Mouse (Mus musculus) hindbrain, postnatal 0 days (tissue): Measurements from ENCODE around the gene Ctns. TPM values are rescaled to one million over a fixed set of nuclear protein-coding genes. Genes with fewer than 3 reads are reported as not detected.

Experiments
- ATAC-seq: fragments of 200-750 bp; cut with Nextera tagmentation; 2 replicates; pipeline ENCODE4 v1.8.0; 2017; ENCODE audit warnings: mild to moderate bottlenecking, moderate TSS enrichment, moderate library complexity
- DNase-seq: peaks from one replicate; pipeline ENCODE4 v3.0.0-alpha.2; 2015; ENCODE audit warnings: low spot score
- H3K27ac ChIP-seq: fragments of 300-500 bp; sonication (generic); 2 replicates; pipeline ENCODE4 v1.5.1; 2014; ENCODE audit warnings: mild to moderate bottlenecking
- H3K27me3 ChIP-seq: fragments of 300-500 bp; sonication (generic); 2 replicates; pipeline ENCODE4 v1.6.1; 2014; ENCODE audit warnings: low read length, mixed read lengths; ENCODE audit not compliant: insufficient read depth
- H3K36me3 ChIP-seq: fragments of 300-500 bp; sonication (generic); 2 replicates; pipeline ENCODE4 v1.6.1; 2014; ENCODE audit warnings: low read length, mixed read lengths; ENCODE audit not compliant: insufficient read depth
- H3K4me1 ChIP-seq: fragments of 300-500 bp; sonication (generic); 2 replicates; pipeline ENCODE4 v1.6.1; 2014; ENCODE audit warnings: antibody characterized with exemption, low read length, mixed read lengths; ENCODE audit not compliant: insufficient read depth
- H3K4me2 ChIP-seq: fragments of 300-500 bp; sonication (generic); 2 replicates; pipeline ENCODE4 v1.6.1; 2014; ENCODE audit warnings: low read depth, mild to moderate bottlenecking, low read length, moderate library complexity, mixed read lengths
- H3K4me3 ChIP-seq: fragments of 300-500 bp; sonication (generic); 2 replicates; pipeline ENCODE4 v1.5.1; 2014; ENCODE audit warnings: low read length
- H3K9ac ChIP-seq: fragments of 300-500 bp; sonication (generic); replicated peaks from 2 replicates; pipeline ENCODE4 v1.6.1; 2014; ENCODE audit warnings: mild to moderate bottlenecking, low read length, moderate library complexity, mixed read lengths
- H3K9me3 ChIP-seq: fragments of 300-500 bp; sonication (generic); 2 replicates; pipeline ENCODE4 v1.6.1; 2016; ENCODE audit warnings: low read length, mixed read lengths
- CTCF ChIP-seq: IDR thresholded peaks from 2 replicates; pipeline ENCODE4 v1.5.1; 2016; ENCODE audit warnings: antibody characterized with exemption, control low read depth, low read depth
- WGBS: fragments of 180-500 bp; shearing (Covaris S2); extraction: QIAGEN DNeasy Blood & Tissue Kit; methylation state at CpG from one replicate; pipeline ENCODE4 v1.1.7; 2014; 5-methylcytosine and 5-hydroxymethylcytosine counted together
- polyA plus RNA-seq: library from polyadenylated mRNA; unstranded; fragments of >200 nt; fragmentation: Nextera tagmentation; extraction: Ambion mirVana; gene quantifications from 2 replicates; pipeline ENCODE4 v1.2.1, GENCODE M21; 2015
- total RNA-seq: library from RNA; depleted of rRNA; stranded (reverse); fragments of >200 nt; gene quantifications from 2 replicates; pipeline ENCODE4 v1.2.3, GENCODE M21; 2014; rRNA removed

The Ctns gene
- total and polyA plus RNA-seq, 2 experiments from 2014 or later, result 13.0 to 20.9 TPM

DNA sequence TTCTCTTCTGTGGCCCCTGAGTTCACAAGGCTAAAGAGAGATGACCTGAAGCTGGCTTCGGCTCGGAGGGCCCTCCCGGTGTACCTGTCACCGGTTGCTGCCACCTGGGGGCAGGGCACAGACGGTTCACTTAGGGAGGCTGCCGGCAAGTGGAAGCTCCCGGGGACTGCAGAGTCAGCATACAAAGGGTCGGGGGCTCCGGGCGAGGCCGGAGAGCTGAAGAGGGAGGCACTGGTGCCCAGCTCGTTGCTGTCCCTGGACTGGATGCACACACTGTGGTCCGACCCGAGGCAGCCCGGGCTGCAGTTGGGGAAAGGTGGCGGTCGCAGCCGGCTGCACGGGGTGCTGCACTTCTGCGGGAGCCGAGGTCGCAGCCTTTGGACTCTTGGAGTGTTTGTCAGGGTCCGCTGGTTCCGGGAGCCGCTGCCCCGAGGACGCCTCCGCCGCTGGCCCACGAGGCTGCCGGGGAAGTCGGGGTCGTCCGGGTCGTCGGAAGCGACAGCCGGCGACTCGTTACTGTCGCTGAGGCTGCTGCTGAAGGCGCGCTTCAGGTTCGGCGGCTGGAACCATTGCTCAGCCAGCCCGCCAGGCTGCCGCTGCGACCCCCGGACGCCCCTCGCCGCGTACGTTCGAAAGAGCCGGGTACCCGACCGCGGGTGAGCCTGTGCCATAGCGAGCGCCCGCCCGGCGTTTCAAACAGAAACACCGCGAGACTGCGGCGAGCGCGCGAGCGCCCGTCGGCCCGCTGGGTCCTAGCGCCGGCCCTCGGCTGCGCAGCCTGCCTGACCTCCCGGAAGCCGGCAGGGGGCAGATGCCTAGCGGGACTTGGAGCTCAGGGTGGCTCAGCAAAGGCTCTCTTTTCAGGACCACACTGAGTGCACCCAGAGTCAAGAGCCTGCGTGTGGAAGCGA is 61.0 kb downstream of the Ctns start, which contains the start of gene Haspin:
Gene Haspin (minus strand): TSS at position 704 of the 911 bp plus-strand sequence.
- H3K36me3 ChIP-seq, result no peaks in the 10 kb centered on the region
- peak; percentile 96 for DNase-seq
- H3K9me3 ChIP-seq, result no peaks in the 10 kb centered on the region
- WGBS, result 1% methylated on average over 84 of the region's 84 CpGs
- peak within 1 kb of the TSS; percentile 79 for H3K4me3 ChIP-seq
- peak; percentile 96 for ATAC-seq
- peaks cover 4% of the 10 kb centered on the region; the same call in 1 of the 2 replicates for H3K4me1 ChIP-seq
- no peaks in the 10 kb centered on the region for H3K27me3 ChIP-seq
- H3K27ac ChIP-seq, result no peak within 1 kb of the TSS
- peak within 1 kb of the TSS; percentile 72 for H3K4me2 ChIP-seq
- H3K9ac ChIP-seq, result peak within 1 kb of the TSS; percentile 50
- peak; percentile 82 for TF ChIP-seq CTCF

DNA sequence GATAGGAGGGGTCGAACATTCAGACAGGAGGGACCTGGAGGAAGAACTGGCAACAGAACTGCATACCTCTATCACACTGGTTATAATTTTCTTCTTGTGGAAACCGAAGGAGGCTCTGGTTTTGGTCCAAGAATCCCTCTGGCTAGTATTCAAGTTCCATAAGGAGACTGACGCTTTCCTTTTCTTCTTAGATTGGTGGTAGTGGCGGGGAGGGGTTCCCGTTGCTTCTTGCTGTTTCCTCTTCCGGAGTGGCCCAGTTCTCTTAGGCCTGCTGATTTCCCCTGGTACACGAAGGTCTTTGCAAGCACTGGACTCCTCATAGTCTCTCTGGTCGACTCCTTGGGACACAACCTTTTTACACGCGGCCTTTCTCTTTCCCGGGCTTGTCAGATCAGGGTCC is 61.7 kb downstream of the Ctns start:
- H3K4me1 ChIP-seq, result peaks cover 4% of the 10 kb centered on the region; the same call in 1 of the 2 replicates
- H3K4me2 ChIP-seq, result peak overlapping the region; percentile 72
- H3K4me3 ChIP-seq, result peak overlapping the region; percentile 79
- no peak overlapping the region for H3K27ac ChIP-seq
- no peaks in the 10 kb centered on the region for H3K36me3 ChIP-seq
- no peaks in the 10 kb centered on the region for H3K27me3 ChIP-seq
- peak overlapping the region; percentile 50; the same call in 1 of the 2 replicates for H3K9ac ChIP-seq
- WGBS, result 37% methylated on average over 11 of the region's 11 CpGs
- ATAC-seq, result no peak
- no peak for TF ChIP-seq CTCF
- H3K9me3 ChIP-seq, result no peaks in the 10 kb centered on the region
- peak; percentile 3 for DNase-seq

GRCm38 (mm10) chr11:73136587-73136986 is 62.3 kb downstream of the Ctns start:
- H3K27me3 ChIP-seq, result no peaks in the 10 kb centered on the region
- ATAC-seq, result no peak
- H3K9ac ChIP-seq, result no peak overlapping the region
- WGBS, result 91% methylated on average over 6 of the region's 6 CpGs
- no peak for DNase-seq
- H3K4me2 ChIP-seq, result peak overlapping the region; percentile 72
- H3K36me3 ChIP-seq, result no peaks in the 10 kb centered on the region
- H3K9me3 ChIP-seq, result no peaks in the 10 kb centered on the region
- H3K27ac ChIP-seq, result no peak overlapping the region
- no peak overlapping the region for H3K4me3 ChIP-seq
- no peak for TF ChIP-seq CTCF
- peaks cover 4% of the 10 kb centered on the region; the same call in 1 of the 2 replicates for H3K4me1 ChIP-seq

DNA sequence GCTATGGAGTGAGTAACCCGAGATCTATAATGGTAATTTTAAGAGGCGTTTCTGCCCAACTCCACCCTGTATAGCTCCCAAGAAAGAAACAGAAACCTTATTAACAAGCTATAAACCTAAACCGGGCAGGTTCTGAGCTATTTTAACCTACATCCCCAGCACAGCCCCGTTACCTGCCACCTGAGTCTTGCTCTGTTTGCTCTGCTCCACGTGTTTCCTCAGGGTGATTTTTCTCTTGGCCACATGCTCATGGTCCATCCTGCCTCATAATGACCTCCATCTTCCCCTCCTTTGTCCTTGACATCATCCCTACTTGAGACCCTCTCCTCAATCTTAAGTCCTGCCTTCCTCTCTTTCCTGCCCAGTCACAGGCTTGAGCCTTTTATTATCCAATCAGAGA is 64.6 kb downstream of the Ctns start:
- no peak overlapping the region for H3K27ac ChIP-seq
- DNase-seq (no peak), ATAC-seq (no peak)
- H3K4me3 ChIP-seq, result no peak overlapping the region
- no peak overlapping the region for H3K4me2 ChIP-seq
- no peaks in the 10 kb centered on the region for H3K9me3 ChIP-seq
- H3K9ac ChIP-seq, result no peak overlapping the region
- peaks cover 4% of the 10 kb centered on the region; the same call in 1 of the 2 replicates for H3K4me1 ChIP-seq
- no peak for TF ChIP-seq CTCF
- 96% methylated on average over 5 of the region's 5 CpGs for WGBS
- no peaks in the 10 kb centered on the region for H3K27me3 ChIP-seq
- H3K36me3 ChIP-seq, result no peaks in the 10 kb centered on the region

Other genes starting within 250 kb of the Ctns start
- 2.4 and 4.6 TPM in 2 replicates for gene Atp2a3, start 237.9 kb downstream of the Ctns start, total RNA-seq
- 2.4 and 2.7 TPM in 2 replicates for gene Atp2a3, start 237.9 kb downstream of the Ctns start, polyA plus RNA-seq
- gene P2rx1, start 199.9 kb downstream of the Ctns start, total RNA-seq, result 0.32 and 1.3 TPM in 2 replicates
- 0.45 and 0.60 TPM in 2 replicates for gene P2rx1, start 199.9 kb downstream of the Ctns start, polyA plus RNA-seq
- 27.4 and 32.5 TPM in 2 replicates for gene Camkk1, start 180.0 kb downstream of the Ctns start, total RNA-seq
- 26.5 and 26.7 TPM in 2 replicates for gene Camkk1, start 180.0 kb downstream of the Ctns start, polyA plus RNA-seq
- 5.2 and 6.9 TPM in 2 replicates for gene Ncbp3, start 151.3 kb downstream of the Ctns start, total RNA-seq
- gene Ncbp3, start 151.3 kb downstream of the Ctns start, polyA plus RNA-seq, result 7.3 and 7.7 TPM in 2 replicates
- 0.16 and 0.18 TPM in 2 replicates for gene Itgae, start 108.5 kb downstream of the Ctns start, total RNA-seq
- gene Itgae, start 108.5 kb downstream of the Ctns start, polyA plus RNA-seq, result 0.14 and 0.31 TPM in 2 replicates
- 1.8 and 3.3 TPM in 2 replicates for gene Haspin, start 60.7 kb downstream of the Ctns start, total RNA-seq
- 2.4 and 3.4 TPM in 2 replicates for gene Haspin, start 60.7 kb downstream of the Ctns start, polyA plus RNA-seq
- gene P2rx5, start 38.6 kb downstream of the Ctns start, total RNA-seq, result 1.2 and 3.5 TPM in 2 replicates
- 0.48 and 0.97 TPM in 2 replicates for gene P2rx5, start 38.6 kb downstream of the Ctns start, polyA plus RNA-seq
- gene Emc6, start 22.0 kb downstream of the Ctns start, total RNA-seq, result 113 and 156 TPM in 2 replicates
- 188 and 191 TPM in 2 replicates for gene Emc6, start 22.0 kb downstream of the Ctns start, polyA plus RNA-seq
- 34.7 and 46.4 TPM in 2 replicates for gene Tax1bp3, start 22.0 kb downstream of the Ctns start, total RNA-seq
- gene Tax1bp3, start 22.0 kb downstream of the Ctns start, polyA plus RNA-seq, result 95.7 and 97.7 TPM in 2 replicates
- 2.2 and 3.4 TPM in 2 replicates for gene Shpk, start 418 bp upstream of the Ctns start, total RNA-seq
- gene Shpk, start 418 bp upstream of the Ctns start, polyA plus RNA-seq, result 2.2 and 2.8 TPM in 2 replicates
- 0.63 and 1.6 TPM in 2 replicates for gene Trpv1, start 35.2 kb upstream of the Ctns start, total RNA-seq
- 0.29 and 0.30 TPM in 2 replicates for gene Trpv1, start 35.2 kb upstream of the Ctns start, polyA plus RNA-seq
- 0.36 and 0.52 TPM in 2 replicates for gene Trpv3, start 68.3 kb upstream of the Ctns start, total RNA-seq
- 0.24 and 0.30 TPM in 2 replicates for gene Trpv3, start 68.3 kb upstream of the Ctns start, polyA plus RNA-seq
- gene Aspa, start 130.6 kb upstream of the Ctns start, total RNA-seq, result 5.9 and 7.8 TPM in 2 replicates
- gene Aspa, start 130.6 kb upstream of the Ctns start, polyA plus RNA-seq, result 7.3 and 8.3 TPM in 2 replicates
- gene Gm49340, start 130.7 kb upstream of the Ctns start, total RNA-seq, result not detected in 2 replicates
- not detected in 2 replicates for gene Gm49340, start 130.7 kb upstream of the Ctns start, polyA plus RNA-seq
- gene Spata22, start 130.7 kb upstream of the Ctns start, total RNA-seq, result not detected in 2 replicates
- gene Spata22, start 130.7 kb upstream of the Ctns start, polyA plus RNA-seq, result 0.33 and 0.34 TPM in 2 replicates
- not detected in 2 replicates for gene Olfr20, start 151.7 kb upstream of the Ctns start, total RNA-seq
- gene Olfr20, start 151.7 kb upstream of the Ctns start, polyA plus RNA-seq, result not detected in 2 replicates
- not detected in 2 replicates for gene Olfr376, start 172.2 kb upstream of the Ctns start, total RNA-seq
- not detected in 2 replicates for gene Olfr376, start 172.2 kb upstream of the Ctns start, polyA plus RNA-seq
- not detected in 2 replicates for gene Olfr1, start 200.6 kb upstream of the Ctns start, total RNA-seq
- gene Olfr1, start 200.6 kb upstream of the Ctns start, polyA plus RNA-seq, result not detected in 2 replicates
- gene Olfr378, start 229.4 kb upstream of the Ctns start, total RNA-seq, result not detected in 2 replicates
- gene Olfr378, start 229.4 kb upstream of the Ctns start, polyA plus RNA-seq, result not detected in 2 replicates